Mouse (Mus musculus) cerebellum, postnatal 4 days (tissue): Measurements from ENCODE around the gene Apoe.
"Not testable (repeated sequence)": the region's sequence is repeated elsewhere in the genome, so short reads cannot be mapped to it uniquely, and the experiment has no call there.

Experiments
- DNase-seq, 2 experiments: peaks; one replicate each; pipeline ENCODE4 v3.0.0; 2022; ENCODE audit warnings: low spot score in 2 of 2, mixed read lengths in 1 of 2

The Apoe gene

DNA sequence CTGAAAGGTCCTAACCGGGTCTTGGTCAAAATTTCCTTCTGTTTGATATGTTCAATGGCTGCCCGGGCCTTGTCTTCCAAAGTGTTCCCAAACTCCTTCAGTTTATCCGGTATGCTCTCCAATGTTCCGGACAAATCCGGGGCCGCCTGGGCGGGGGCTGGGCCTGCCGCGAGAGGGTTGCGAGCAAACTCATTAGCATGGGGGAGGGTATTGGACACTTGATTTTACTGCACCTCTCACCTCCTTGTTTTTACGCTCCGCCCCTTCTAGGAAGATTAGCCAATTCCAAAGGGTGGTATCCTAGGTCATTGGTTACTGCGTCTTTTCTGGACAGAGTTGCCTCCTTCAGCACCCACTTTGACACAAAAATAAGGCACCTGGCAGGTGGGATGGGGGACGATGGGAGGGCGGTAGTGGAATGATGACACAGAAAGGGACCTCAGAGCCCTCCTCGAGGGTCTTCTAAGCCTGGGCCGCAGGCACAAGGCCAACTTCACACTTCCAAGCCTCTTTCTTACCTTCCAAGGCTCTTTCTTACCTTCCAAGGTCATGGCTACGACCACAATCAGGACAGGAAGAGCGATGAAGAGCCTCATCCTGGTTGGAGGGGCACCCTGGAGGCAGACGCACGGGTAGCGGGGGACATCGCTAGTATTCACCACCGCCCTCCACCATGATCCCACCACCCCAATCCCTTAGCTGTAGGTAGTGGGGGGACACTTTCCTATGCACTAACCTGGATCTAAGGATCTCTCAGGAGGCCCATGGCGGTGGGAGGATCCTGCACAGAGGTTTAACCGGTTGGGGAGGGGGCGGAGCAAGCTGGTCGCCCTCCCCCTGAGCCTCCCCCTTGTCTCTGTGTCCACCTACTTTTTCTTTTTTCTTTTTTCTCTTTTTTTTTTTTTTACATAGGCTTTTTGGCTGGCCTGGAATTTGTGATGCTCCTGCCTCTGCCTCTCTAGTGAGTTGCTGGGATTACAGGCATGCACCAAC, 6.8 kb downstream of the Apoe start, which contains the start of gene Apoc1:
Gene Apoc1, minus strand, starts transcription at position 788 of the 993 bp plus-strand sequence.
- no peak for DNase-seq

DNA sequence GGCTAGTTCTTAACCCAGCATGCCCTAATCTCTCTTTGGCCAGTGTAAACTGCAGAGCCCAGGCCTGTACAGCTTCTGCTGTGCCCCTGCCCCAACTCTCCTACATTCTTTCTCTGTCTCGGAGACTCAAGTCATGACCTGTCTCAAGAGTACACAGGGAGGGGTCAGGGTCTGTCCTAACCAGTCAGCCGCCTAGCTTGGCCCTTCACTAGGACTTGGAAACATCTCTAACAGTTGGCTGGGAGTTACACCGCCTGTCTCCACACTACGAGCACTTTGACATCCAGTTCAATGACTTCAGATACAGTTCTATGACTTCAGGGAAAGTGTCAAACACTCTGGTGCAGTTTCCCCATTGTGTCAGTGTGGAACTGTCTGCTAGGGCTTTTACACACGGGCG, 7.6 kb downstream of the Apoe start:
- no peak for DNase-seq

DNA sequence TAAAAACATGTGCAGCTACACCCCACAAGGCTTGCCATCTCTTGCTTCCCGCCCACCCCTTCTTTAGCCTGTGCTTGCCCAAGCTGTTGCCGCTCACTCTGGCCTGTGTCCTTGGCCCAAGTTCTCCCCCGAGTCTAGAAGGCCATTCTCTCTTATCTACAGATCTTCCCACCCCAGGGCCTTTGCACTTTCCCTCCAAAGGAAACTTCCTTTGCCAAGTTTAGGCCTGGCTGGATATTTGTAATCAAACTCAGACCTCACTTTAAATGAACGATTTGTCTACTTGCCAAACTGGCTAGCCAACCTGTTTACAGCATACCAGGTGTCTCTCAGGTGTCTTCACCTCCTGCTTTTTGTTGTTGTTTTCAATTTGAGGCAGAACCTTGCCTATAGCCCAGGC, 8.1 kb downstream of the Apoe start:
- DNase-seq: no peak

DNA sequence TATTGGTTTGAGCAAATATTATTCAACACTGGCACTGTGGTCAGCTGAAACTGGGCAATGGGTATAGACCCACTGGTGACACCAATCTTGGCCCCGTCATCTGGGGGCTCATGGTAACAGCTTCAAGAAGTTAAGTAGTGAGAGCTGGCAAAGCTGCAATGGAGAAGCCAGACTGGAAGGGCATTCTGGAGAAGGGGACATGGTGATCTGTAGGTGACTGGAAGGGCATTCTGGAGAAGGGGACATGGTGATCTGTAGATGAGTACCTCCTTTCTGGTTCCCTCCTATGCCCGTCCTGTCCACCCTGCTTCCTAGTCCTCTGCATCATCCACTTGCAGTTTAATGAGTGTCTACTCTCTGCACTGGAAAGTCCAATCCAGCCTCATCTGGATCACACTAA, 10.4 kb downstream of the Apoe start:
- no peak for DNase-seq

DNA sequence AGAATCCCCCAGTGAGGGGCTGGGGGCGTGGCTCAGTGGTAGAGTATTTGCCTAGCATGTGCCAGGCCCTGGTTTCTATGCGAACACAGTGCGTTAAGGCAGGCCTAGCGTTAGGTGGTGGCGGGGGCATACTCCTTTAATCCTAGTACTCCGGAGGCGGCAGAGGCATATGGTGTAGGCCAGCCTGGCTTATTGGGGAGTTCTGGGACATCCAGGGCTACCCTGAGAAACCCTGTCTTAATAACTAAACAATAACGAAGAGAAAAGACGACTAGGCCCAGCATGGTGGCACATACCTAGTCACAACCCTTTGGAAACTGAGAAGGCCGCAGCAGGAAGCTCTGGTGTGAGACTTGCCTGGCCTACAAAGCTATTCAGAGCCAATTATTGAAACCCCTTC, 10.9 kb downstream of the Apoe start:
- DNase-seq: no peak

DNA sequence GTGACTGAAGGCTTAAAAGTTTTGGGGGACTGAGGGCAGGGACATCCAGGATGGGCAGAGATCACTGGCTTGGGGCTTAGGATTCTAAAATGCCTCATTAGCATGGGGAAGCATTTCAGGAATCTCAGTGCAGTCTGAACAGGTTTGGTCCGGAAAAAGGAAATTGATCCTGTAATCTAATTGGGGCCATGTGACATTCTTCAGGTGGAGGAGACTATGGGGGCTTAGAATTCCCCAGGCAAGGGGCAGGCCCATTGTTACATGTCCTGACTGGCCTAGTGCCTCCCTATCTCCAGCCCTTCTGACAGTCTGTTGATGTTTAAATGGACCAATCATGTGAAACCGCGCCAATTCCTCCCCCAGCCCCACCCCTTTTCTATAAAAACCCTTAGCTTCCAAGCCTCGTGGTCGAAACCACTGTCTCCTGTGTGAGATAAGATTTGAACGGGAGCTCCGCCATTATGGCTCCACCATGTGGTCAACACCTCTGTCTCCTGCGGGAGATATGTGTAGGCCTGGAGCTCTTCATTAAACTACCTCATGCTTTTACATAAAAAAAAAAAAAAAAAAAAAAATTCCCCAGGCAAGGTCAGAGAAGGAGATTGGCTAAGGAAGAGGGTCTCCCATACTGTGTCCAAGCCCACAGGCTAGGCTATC, 11.9 kb downstream of the Apoe start:
- not testable (repeated sequence) for DNase-seq

DNA sequence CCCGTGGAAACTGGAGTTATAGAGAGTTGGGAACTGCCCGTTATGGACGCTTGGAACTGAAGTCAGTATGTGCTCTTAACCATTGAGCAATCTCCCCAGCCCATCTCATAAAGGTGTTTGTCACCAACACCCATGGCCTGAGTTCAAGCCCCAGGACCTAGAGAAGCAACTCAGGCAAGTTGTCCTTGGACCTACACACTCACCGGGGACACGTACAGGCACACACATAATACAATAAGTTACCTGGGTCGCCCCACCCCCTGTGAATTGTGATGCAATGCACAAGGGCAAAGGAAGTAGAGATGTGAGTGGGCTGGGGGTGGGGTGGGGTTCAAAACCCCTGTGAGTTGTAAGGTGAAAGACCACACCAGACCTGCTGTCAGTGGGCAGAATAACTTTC, 12.5 kb downstream of the Apoe start:
- no peak for DNase-seq

DNA sequence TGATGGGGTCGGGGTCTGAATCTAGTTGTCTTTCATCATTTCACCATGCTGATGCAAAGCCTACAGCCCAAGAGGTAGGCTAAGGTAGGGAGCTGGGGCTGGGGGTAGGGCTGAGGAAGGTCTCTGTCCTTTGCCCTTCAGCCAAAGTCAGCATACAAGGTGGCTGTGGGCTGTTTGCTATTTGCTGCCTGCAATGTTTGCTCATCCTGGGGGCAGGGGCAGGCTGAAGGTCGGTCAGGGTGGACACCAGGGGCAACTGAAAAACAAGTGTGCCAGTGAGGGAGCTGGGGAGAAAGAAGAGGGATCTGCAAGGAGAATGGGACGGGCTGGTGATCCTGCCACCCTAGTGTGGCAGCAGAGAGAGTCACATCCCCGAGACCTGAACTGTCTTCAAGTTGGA, 13.6 kb downstream of the Apoe start:
- DNase-seq: no peak

DNA sequence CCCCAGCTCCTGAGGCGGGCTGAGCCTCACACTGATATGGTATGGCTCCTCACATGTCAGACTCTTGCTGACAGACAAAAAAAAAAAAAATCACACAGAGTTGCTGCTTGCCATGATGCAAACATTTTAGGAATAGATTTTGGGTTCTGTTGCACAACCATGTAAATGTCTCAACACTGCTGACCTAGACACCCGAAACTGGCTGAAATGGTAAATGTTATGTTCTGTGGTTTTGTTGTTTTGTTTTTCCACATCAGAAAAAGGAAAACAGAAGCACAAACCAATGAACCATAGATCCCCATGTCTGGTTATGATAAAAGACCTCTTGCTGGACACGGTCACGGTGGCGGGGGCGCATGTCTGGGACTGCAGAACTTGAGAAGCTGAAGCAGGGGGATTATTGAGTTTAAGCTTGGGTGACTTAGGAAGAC, 15.2 kb downstream of the Apoe start:
- no peak for DNase-seq

DNA sequence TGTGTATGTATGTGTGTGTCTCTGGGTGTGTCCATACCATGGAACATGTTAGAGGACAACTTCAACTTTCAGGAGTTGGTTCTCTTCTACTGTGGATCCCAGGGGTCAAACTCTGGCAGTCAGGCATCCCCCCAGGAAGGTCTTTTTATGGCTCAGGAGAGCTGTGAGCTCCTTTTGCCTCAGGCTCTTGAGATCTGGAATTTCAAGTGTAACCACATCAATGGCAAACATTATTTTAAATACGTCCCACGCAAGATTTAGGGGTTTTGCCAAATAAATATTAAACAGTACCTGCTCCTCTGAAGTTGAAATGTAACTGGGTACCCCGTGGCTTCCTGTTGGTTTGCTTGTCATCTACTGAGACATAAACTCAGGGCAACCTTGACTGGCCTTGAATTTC, 16.0 kb downstream of the Apoe start:
- DNase-seq: no peak

DNA sequence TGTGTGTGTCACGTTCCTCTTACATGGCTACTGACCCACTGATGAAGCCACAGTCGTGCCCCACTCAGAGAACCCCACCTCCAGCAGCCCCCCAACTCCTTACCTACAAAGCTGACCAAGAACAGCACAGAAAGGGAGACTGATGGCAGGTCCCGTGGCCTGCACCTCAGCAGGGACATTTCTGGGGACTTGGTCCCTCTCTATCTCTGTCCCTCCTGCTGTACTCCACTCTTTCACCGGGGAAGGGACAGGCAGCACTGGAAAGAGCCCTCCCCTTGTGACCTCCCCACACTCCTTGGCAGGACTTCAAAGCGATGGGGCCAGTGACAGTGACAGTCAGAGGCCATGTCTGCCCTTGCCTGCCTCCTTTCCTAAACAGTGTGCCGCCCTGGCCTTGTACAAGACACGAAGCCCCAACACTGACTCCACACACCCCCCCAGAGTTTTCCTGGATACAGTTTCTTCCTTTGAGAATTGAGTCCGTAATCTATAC, 17.7 kb downstream of the Apoe start, which contains the start of the genes Gm44805 and Apoc4:
Gene Gm44805, minus strand, starts transcription at position 222 of the 493 bp plus-strand sequence.
Gene Apoc4, minus strand, starts transcription at position 278 of the 493 bp plus-strand sequence.
- DNase-seq: no peak

DNA sequence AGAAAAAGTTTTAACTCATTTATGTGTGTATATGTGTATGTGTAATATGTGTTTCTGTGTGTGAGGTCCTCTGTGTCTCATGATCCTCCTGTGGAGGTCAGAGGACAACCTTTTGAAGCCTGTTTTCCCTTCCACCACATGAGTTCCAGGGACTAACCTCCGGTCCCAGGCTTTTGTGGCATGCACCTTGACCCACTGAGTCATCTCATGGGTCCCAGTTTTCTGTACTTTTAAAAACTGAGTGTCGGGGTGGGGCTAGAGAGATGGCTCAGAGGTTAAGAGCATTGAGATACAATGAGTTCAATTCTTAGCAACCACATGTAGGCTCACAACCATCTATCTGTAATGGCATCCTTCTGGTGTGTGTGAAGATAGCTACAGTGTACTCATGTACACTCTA, 18.3 kb downstream of the Apoe start:
- no peak for DNase-seq

DNA sequence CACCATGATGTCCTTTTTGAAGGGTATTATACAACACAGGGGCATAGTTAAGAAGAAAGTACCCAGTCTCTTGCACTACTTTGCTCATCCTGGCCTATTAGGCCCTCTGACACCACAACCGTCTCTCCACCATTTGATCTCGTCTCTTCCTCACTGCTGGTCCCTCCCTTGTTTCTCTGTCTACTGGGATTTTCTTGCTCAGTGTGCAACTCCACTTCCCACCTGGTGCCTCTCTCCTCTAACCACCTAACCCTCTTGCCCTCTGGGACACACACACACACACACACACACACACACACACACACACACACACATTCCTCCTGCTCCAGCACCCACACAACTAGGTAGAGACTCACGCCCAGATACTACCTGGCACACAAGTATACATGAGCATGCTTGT, 20.1 kb downstream of the Apoe start:
- DNase-seq: no peak

DNA sequence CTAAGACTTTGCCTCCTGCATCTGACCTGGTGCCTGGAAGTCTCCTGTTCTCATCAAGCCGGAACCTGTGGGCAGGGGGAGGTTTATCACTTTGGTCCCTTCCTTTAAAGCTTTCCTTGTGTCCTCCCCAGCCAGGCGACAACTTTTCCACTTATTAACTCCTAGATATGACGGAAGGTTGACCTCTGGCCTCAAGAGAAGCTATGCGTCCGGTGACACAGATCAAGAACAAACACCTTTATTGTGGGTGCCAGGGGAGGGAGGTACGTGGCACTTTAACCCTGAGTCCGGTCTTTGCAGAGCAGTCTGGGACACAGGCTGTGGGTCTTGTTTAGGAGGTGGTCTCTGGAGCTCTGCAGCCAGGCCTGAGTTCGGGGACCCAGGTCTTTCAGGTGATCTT, 21.1 kb downstream of the Apoe start, which contains the start of gene Apoc2:
Gene Apoc2, minus strand, starts transcription at position 70 of the 400 bp plus-strand sequence.
- no peak for DNase-seq

DNA sequence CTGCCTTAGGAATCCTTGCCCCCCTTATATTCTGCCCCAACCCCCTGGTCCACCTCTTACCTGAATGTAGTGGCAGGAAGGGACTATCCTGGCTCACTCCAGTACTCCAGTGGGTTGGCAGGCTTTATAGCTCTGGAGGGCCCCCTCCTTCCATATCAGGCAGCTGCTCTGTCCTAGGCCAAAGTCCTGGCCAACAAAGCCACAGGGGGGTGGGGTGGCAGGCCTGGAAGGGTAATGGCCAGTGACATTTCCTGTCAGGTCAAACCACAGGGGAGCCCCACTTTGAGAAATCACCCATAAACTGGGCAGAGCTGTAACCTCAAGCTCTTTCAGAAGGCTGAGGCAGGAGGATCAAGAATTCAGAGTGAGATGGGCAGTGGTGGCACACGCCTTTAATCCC, 22.3 kb downstream of the Apoe start:
- no peak for DNase-seq

DNA sequence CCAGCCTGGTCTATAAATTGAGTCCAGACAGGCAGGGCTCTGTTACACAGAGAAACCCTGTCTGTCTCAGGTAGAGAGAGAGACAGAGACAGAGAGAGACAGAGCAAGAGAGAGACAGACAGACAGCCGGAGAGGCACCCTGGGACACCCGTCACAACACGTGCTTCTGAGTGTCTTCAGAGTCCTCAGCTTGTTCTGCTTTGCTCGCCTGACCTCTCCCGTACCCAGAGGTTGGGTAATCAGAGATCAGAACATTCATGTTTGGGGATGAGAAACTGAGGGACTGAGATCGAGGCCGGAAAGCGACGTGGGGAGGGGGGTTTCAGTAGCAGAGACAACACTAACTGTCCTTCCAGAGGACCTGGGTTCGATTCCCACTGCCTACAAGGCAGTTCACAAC, 23.2 kb downstream of the Apoe start:
- DNase-seq: no peak

DNA sequence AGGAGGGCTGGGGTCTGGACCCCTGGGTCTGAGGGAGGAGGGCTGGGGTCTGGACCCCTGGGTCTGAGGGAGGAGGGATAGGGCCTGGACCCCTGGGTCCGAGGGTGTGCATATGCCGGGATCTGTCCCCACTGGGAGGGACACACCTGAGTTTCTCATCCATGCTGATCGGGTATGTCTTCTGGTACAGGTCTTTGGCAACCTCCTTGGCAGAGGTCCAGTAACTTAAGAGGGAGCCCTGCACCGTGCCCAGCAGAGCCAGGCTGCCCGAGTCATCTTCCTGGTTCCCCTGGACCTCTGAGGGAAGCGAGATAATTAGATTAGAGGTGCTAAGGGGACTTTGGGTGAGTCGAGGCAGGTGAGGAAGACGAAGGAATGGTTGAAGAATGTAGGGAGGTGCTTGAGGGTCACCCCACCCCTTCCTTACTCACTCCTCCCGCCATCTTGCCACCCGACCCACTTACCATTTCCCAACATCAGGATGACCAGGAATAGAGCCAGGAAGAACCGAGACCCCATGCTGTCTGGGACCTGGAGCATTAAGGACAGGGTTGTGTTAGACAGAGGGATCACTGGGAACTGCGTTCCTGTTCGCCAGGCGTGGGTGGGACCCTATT, 25.8 kb downstream of the Apoe start:
- no peak for DNase-seq

DNA sequence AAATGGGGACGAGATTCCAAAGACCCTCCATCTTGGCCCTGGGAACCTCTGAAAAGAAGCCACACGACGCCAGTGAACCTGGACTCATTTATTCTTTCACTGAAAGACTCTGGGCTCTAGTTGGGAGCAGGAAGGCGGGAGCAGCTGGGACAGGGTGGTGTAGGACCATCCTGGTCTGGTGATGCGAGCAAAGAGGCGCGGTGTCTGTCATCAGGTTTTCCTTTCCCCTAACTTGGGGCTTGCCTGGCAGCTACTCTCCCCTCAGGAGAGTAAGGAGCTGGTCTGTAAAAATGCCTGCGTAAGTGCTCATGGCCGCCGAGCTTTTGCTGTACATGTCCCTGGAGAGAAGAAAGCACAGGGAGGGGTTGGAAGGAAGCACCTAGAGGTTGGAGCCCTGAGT, 27.5 kb downstream of the Apoe start:
- DNase-seq: no peak

DNA sequence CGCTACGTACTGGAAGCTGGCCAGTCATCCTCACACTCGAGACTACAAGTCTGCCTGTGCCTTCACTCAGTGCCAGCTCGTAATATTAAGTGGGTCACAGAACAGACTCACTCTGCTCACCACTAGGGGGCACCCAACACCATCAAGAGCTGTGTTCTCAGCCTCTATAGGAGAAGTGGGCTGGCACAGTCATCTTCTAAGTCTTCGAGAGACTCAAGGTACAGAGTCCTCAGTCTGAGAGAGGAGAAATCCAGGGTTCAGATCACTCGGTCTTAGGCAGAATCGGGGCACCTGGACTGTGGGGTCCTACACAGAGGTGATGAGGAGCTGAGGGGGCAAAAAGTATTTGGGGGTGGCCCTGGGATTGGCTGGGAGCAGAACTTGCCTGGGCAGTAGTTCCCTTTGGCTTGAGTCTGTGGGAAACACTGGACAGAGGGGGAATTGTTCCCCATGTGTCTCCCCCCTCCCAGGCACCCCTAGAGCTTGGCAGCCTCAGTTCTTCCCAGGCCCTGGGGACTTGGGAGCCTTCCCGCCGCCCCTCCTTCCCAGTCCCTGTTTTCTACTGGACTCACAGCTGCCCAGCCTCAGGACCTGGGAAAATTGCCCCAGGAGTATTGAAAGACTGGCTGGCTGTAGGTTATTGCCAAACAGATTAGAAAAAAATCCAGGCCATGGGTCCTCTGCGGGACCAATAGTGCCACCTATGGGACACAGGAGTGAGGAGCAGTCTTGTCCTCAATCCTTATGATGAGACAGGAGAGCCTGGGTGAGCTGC, 29.9 kb downstream of the Apoe start:
- peak; percentile 85 to 92 for DNase-seq

DNA sequence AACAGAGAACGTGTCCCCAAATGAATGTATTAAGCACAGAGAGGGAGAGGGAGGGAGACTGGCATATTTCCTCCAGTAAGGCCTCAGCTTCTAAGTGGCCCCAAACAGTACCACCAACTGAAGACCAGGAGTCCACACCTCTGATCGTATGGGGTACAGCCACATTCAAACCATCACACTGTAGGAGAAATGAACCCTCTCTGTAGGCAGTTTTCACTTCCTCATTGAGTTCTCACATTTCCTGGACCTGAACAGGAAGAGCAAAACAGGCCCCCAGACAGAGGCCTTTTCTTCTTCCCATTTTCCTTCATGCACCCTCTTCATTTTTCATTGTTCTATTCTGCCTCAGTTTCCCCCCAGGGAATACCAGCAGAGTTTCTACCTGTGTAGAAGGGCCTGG, 31.6 kb downstream of the Apoe start:
- DNase-seq: no peak

DNA sequence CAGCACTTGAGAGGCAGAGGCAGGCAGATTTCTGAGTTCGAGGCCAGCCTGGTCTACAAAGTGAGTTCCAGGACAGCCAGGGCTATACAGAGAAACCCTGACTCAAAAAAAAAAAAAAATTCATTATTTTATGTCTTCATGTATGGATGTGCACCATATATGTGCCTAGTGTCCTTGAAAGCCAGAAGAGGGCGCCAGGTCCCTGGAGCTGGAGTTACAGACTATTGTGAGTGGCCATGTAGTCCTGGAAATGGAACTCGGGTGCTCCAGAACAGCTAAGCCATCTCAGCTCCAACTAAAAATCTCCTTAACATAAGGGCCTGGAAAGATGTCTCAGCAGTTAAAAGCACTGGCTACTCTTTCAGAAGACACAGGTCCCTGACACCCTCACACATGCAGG, 32.2 kb downstream of the Apoe start:
- no peak for DNase-seq
